Mouse (Mus musculus): ENCODE measurements around the gene Rtp2.
"Not testable (repeated sequence)": the region's sequence is repeated elsewhere in the genome, so short reads cannot be mapped to it uniquely, and the experiment has no call there.

Gene Rtp2

GRCm38 (mm10) chr16:23952101-23952727, 20.0 kb upstream of the Rtp2 start:
- no peak for DNase-seq (ENCODE audit: low spot score)

GRCm38 (mm10) chr16:23947654-23948053, 15.5 kb upstream of the Rtp2 start:
- no peak for DNase-seq (ENCODE audit: low spot score)

- DNase-seq (ENCODE audit: low spot score), result no peak
Measured at GRCm38 (mm10) chr16:23944801-23945200, 12.6 kb upstream of the Rtp2 start.

GRCm38 (mm10) chr16:23934397-23934796, 2.2 kb upstream of the Rtp2 start:
- DNase-seq (ENCODE audit: low spot score), result no peak

GRCm38 (mm10) chr16:23931275-23931674, 919 bp downstream of the Rtp2 start:
- no peak for DNase-seq (ENCODE audit: low spot score)

- DNase-seq (ENCODE audit: low spot score), result no peak
Measured at GRCm38 (mm10) chr16:23930426-23931073, 1.6 kb downstream of the Rtp2 start.

- no peak for DNase-seq (ENCODE audit: low spot score)
Measured at GRCm38 (mm10) chr16:23927301-23928114, 4.7 kb downstream of the Rtp2 start.

- DNase-seq (ENCODE audit: low spot score), result no peak
Measured at GRCm38 (mm10) chr16:23922906-23923305, 9.3 kb downstream of the Rtp2 start.

GRCm38 (mm10) chr16:23921697-23922096, 10.5 kb downstream of the Rtp2 start:
- no peak for DNase-seq (ENCODE audit: low spot score)

GRCm38 (mm10) chr16:23919418-23919817, 12.8 kb downstream of the Rtp2 start:
- no peak for DNase-seq (ENCODE audit: low spot score)

GRCm38 (mm10) chr16:23913401-23913800, 18.8 kb downstream of the Rtp2 start:
- no peak for DNase-seq (ENCODE audit: low spot score)

GRCm38 (mm10) chr16:23912741-23913140, 19.5 kb downstream of the Rtp2 start:
- DNase-seq (ENCODE audit: low spot score), result no peak

GRCm38 (mm10) chr16:23909015-23909354, 23.2 kb downstream of the Rtp2 start:
- DNase-seq (ENCODE audit: low spot score), result not testable (repeated sequence)

GRCm38 (mm10) chr16:23908076-23909014, 23.8 kb downstream of the Rtp2 start:
- not testable (repeated sequence) for DNase-seq (ENCODE audit: low spot score)

- DNase-seq (ENCODE audit: low spot score), result not testable (repeated sequence)
Measured at GRCm38 (mm10) chr16:23906586-23906985, 25.6 kb downstream of the Rtp2 start.

- no peak for DNase-seq (ENCODE audit: low spot score)
Measured at GRCm38 (mm10) chr16:23901411-23901810, 30.8 kb downstream of the Rtp2 start.

GRCm38 (mm10) chr16:23900061-23900460, 32.1 kb downstream of the Rtp2 start:
- no peak for DNase-seq (ENCODE audit: low spot score)

- DNase-seq (ENCODE audit: low spot score), result peak; percentile 49
Measured at GRCm38 (mm10) chr16:23898840-23899239, 33.4 kb downstream of the Rtp2 start.

- peak; percentile 19 for DNase-seq (ENCODE audit: low spot score)
Measured at GRCm38 (mm10) chr16:23897984-23898586, 34.1 kb downstream of the Rtp2 start.

- no peak for DNase-seq (ENCODE audit: low spot score)
Measured at GRCm38 (mm10) chr16:23897486-23897885, 34.7 kb downstream of the Rtp2 start.

GRCm38 (mm10) chr16:23895135-23895534, 37.1 kb downstream of the Rtp2 start:
- no peak for DNase-seq (ENCODE audit: low spot score)

GRCm38 (mm10) chr16:23890636-23891035, 41.6 kb downstream of the Rtp2 start, which contains the start of gene Sst:
Sst (minus strand) TSS chr16:23890958.
- no peak for DNase-seq (ENCODE audit: low spot score)
